Mouse (Mus musculus) kidney, embryonic 14.5 days (tissue): ENCODE measurements around the gene Aqp11. TPM values are rescaled to one million over a fixed set of nuclear protein-coding genes. Genes with fewer than 3 reads are reported as not detected.

ENCODE experiments used
- ATAC-seq: fragments of 200-750 bp; cut with Nextera tagmentation; 2 replicates; pipeline ENCODE4 v1.8.0; 2017; ENCODE audit warnings: moderate number of reproducible peaks, mild to moderate bottlenecking, moderate TSS enrichment, moderate library complexity; ENCODE audit not compliant: low FRiP score, low TSS enrichment
- H3K27ac ChIP-seq: fragments of 300-500 bp; sonication (generic); 2 replicates; pipeline ENCODE4 v1.5.1; 2014; ENCODE audit warnings: low read depth, mild to moderate bottlenecking, low read length, moderate library complexity, mixed read lengths
- H3K27me3 ChIP-seq: fragments of 300-500 bp; sonication (generic); 2 replicates; pipeline ENCODE4 v1.6.1; 2014; ENCODE audit warnings: mild to moderate bottlenecking, low read length; ENCODE audit not compliant: control insufficient read depth, insufficient read depth
- H3K36me3 ChIP-seq: fragments of 300-500 bp; sonication (generic); 2 replicates; pipeline ENCODE4 v1.6.1; 2014; ENCODE audit warnings: low read length, mixed read lengths; ENCODE audit not compliant: control insufficient read depth, insufficient read depth
- H3K4me1 ChIP-seq: fragments of 300-500 bp; sonication (generic); 2 replicates; pipeline ENCODE4 v1.6.1; 2014; ENCODE audit warnings: low read length, mixed read lengths; ENCODE audit not compliant: control insufficient read depth, insufficient read depth
- H3K4me2 ChIP-seq: fragments of 300-500 bp; sonication (generic); replicated peaks from 2 replicates; pipeline ENCODE4 v1.6.1; 2014; ENCODE audit warnings: low read depth, mild to moderate bottlenecking, low read length
- H3K4me3 ChIP-seq: fragments of 300-500 bp; sonication (generic); 2 replicates; pipeline ENCODE4 v1.5.1; 2014; ENCODE audit warnings: mild to moderate bottlenecking, low read length
- H3K9ac ChIP-seq: fragments of 300-500 bp; sonication (generic); 2 replicates; pipeline ENCODE4 v1.6.1; 2014; ENCODE audit warnings: low read depth, mild to moderate bottlenecking, low read length, moderate library complexity
- H3K9me3 ChIP-seq: fragments of 300-500 bp; sonication (generic); 2 replicates; pipeline ENCODE4 v1.6.1; 2016; ENCODE audit warnings: low read length; ENCODE audit not compliant: control insufficient read depth
- WGBS: fragments of 180-500 bp; shearing (Covaris S2); extraction: QIAGEN DNeasy Blood & Tissue Kit; methylation state at CpG from one replicate; pipeline ENCODE4 v1.1.7; 2014; 5-methylcytosine and 5-hydroxymethylcytosine counted together
- polyA plus RNA-seq: library from polyadenylated mRNA; unstranded; fragments of >200 nt; fragmentation: Nextera tagmentation; extraction: Ambion mirVana; gene quantifications from 2 replicates; pipeline ENCODE4 v1.2.1, GENCODE M21; 2014

Gene Aqp11
- polyA plus RNA-seq, 1 experiment from 2014 or later, result 12.3 TPM

- ATAC-seq, result peak; percentile 38
- no peaks in the 10 kb centered on the region for H3K27me3 ChIP-seq
- H3K4me3 ChIP-seq, result no peak overlapping the region; the same call in 1 of the 2 replicates
- no peaks in the 10 kb centered on the region for H3K36me3 ChIP-seq
- no peak overlapping the region for H3K9ac ChIP-seq
- H3K9me3 ChIP-seq, result no peaks in the 10 kb centered on the region
- WGBS, result 71% methylated on average over 10 of the region's 10 CpGs
- peak overlapping the region; percentile 31 for H3K4me2 ChIP-seq
- H3K27ac ChIP-seq, result no peak overlapping the region
- H3K4me1 ChIP-seq, result no peaks in the 10 kb centered on the region
These were observed 10.6 kb upstream of the Aqp11 start for GRCm38 (mm10) chr7:97748527-97749206.

GRCm38 (mm10) chr7:97747787-97748497 is 9.9 kb upstream of the Aqp11 start:
- peak; percentile 54 for ATAC-seq
- no peaks in the 10 kb centered on the region for H3K9me3 ChIP-seq
- H3K27me3 ChIP-seq, result no peaks in the 10 kb centered on the region
- H3K4me2 ChIP-seq, result peak overlapping the region; percentile 10; the same call in 1 of the 2 replicates
- no peak overlapping the region for H3K4me3 ChIP-seq
- 25% methylated on average over 28 of the region's 28 CpGs for WGBS
- H3K36me3 ChIP-seq, result no peaks in the 10 kb centered on the region
- H3K27ac ChIP-seq, result no peak overlapping the region
- H3K4me1 ChIP-seq, result no peaks in the 10 kb centered on the region
- H3K9ac ChIP-seq, result peak overlapping the region; percentile 37; the same call in 1 of the 2 replicates

- H3K4me1 ChIP-seq, result no peaks in the 10 kb centered on the region
- H3K27me3 ChIP-seq, result no peaks in the 10 kb centered on the region
- H3K27ac ChIP-seq, result no peak overlapping the region
- ATAC-seq, result no peak
- 81% methylated on average over 4 of the region's 4 CpGs for WGBS
- no peaks in the 10 kb centered on the region for H3K36me3 ChIP-seq
- H3K4me2 ChIP-seq, result no peak overlapping the region
- H3K9me3 ChIP-seq, result no peaks in the 10 kb centered on the region
- H3K4me3 ChIP-seq, result no peak overlapping the region
- no peak overlapping the region for H3K9ac ChIP-seq
These were observed 9.2 kb upstream of the Aqp11 start for GRCm38 (mm10) chr7:97747176-97747707.

GRCm38 (mm10) chr7:97745299-97745698 is 7.2 kb upstream of the Aqp11 start:
- no peaks in the 10 kb centered on the region for H3K9me3 ChIP-seq
- H3K4me2 ChIP-seq, result no peak overlapping the region
- H3K4me3 ChIP-seq, result no peak overlapping the region
- no peaks in the 10 kb centered on the region for H3K36me3 ChIP-seq
- no peak for ATAC-seq
- H3K27ac ChIP-seq, result no peak overlapping the region
- H3K27me3 ChIP-seq, result no peaks in the 10 kb centered on the region
- no peaks in the 10 kb centered on the region for H3K4me1 ChIP-seq
- H3K9ac ChIP-seq, result no peak overlapping the region
- WGBS, result 13% methylated on average over 3 of the region's 3 CpGs

GRCm38 (mm10) chr7:97741756-97742291 is 3.7 kb upstream of the Aqp11 start:
- ATAC-seq, result no peak
- Histone ChIP-seq H3K27ac (no peak overlapping the region), H3K27me3 (no peaks in the 10 kb centered on the region), H3K9me3 (no peaks in the 10 kb centered on the region), H3K4me1 (no peaks in the 10 kb centered on the region; the same call in 1 of the 2 replicates), H3K4me2 (no peak overlapping the region), H3K4me3 (no peak overlapping the region), H3K9ac (no peak overlapping the region), H3K36me3 (no peaks in the 10 kb centered on the region)
- WGBS, result 51% methylated on average over 1 of the region's 1 CpGs

- H3K27me3 ChIP-seq, result no peaks in the 10 kb centered on the region
- H3K36me3 ChIP-seq, result no peaks in the 10 kb centered on the region
- no peak overlapping the region for H3K9ac ChIP-seq
- 32% methylated on average over 10 of the region's 10 CpGs for WGBS
- H3K4me1 ChIP-seq, result peaks cover 2% of the 10 kb centered on the region
- H3K4me2 ChIP-seq, result no peak overlapping the region
- H3K9me3 ChIP-seq, result no peaks in the 10 kb centered on the region
- H3K4me3 ChIP-seq, result no peak overlapping the region
- ATAC-seq, result no peak
- H3K27ac ChIP-seq, result no peak overlapping the region
These were observed 2.9 kb upstream of the Aqp11 start for GRCm38 (mm10) chr7:97740948-97741347.

GRCm38 (mm10) chr7:97737256-97737637 is 842 bp downstream of the Aqp11 start:
- no peak for ATAC-seq
- H3K4me1 ChIP-seq, result peaks cover 4% of the 10 kb centered on the region
- H3K27ac ChIP-seq, result no peak overlapping the region
- H3K9me3 ChIP-seq, result no peaks in the 10 kb centered on the region
- H3K4me2 ChIP-seq, result peak overlapping the region; percentile 91
- H3K4me3 ChIP-seq, result peak overlapping the region; percentile 63
- peak overlapping the region; percentile 64 for H3K9ac ChIP-seq
- H3K27me3 ChIP-seq, result no peaks in the 10 kb centered on the region
- H3K36me3 ChIP-seq, result no peaks in the 10 kb centered on the region
- WGBS, result 10% methylated on average over 12 of the region's 12 CpGs

- Histone ChIP-seq H3K27ac (no peak overlapping the region), H3K4me2 (no peak overlapping the region; the same call in 1 of the 2 replicates), H3K9ac (no peak overlapping the region), H3K36me3 (no peaks in the 10 kb centered on the region), H3K4me3 (no peak overlapping the region), H3K27me3 (no peaks in the 10 kb centered on the region), H3K4me1 (peaks cover 4% of the 10 kb centered on the region), H3K9me3 (no peaks in the 10 kb centered on the region)
- ATAC-seq, result no peak
- WGBS, result 30% methylated on average over 4 of the region's 4 CpGs
These were observed 2.1 kb downstream of the Aqp11 start for GRCm38 (mm10) chr7:97735886-97736420.
